Mouse (Mus musculus): ENCODE measurements at regions not wholly inside any gene's neighbourhood (a gene's known extent, or its start where the extent isn't known, plus 50 kb on each side); places are given as distances from the start of the nearest gene placed in this dataset.
A peak's percentile ranks its signal among the peaks of the same experiment; 100 is the strongest.

- no peak for ATAC-seq
- H3K4me1 ChIP-seq (replicated peaks), result peaks cover 12% of the 10 kb centered on the region
- 50% methylated on average over 10 of the region's 10 CpGs for WGBS
- no peaks in the 10 kb centered on the region for H3K9me3 ChIP-seq
- H3K9ac ChIP-seq, result no peak overlapping the region
- H3K27ac ChIP-seq, result no peak overlapping the region
- no peaks in the 10 kb centered on the region for H3K27me3 ChIP-seq (replicated peaks)
- no peaks in the 10 kb centered on the region for H3K36me3 ChIP-seq
- H3K4me2 ChIP-seq (replicated peaks), result no peak overlapping the region
- no peak overlapping the region for H3K4me3 ChIP-seq (replicated peaks)
Measured at GRCm38 (mm10) chr8:34473769-34474168, 362.2 kb upstream of the Gm10131 start.

GRCm38 (mm10) chr8:34473301-34473700 lies 361.8 kb upstream of the Gm10131 start:
- Histone ChIP-seq H3K9ac (no peak overlapping the region), H3K4me2 (replicated peaks) (no peak overlapping the region), H3K9me3 (no peaks in the 10 kb centered on the region), H3K27ac (no peak overlapping the region), H3K36me3 (no peaks in the 10 kb centered on the region), H3K4me1 (replicated peaks) (peaks cover 12% of the 10 kb centered on the region), H3K27me3 (replicated peaks) (no peaks in the 10 kb centered on the region), H3K4me3 (replicated peaks) (no peak overlapping the region)
- WGBS, result 83% methylated on average over 1 of the region's 1 CpGs
- no peak for ATAC-seq

- H3K9ac ChIP-seq, result no peak overlapping the region
- no peak overlapping the region for H3K27ac ChIP-seq
- no peaks in the 10 kb centered on the region for H3K9me3 ChIP-seq
- ATAC-seq, result peak; percentile 72
- 19% methylated on average over 6 of the region's 6 CpGs for WGBS
- peaks cover 12% of the 10 kb centered on the region for H3K4me1 ChIP-seq (replicated peaks)
- H3K4me2 ChIP-seq (replicated peaks), result 0 out of 2 replicates have a peak overlapping the region, but pooled peaks have one; percentile 15
- H3K4me3 ChIP-seq (replicated peaks), result no peak overlapping the region
- no peaks in the 10 kb centered on the region for H3K27me3 ChIP-seq (replicated peaks)
- no peaks in the 10 kb centered on the region for H3K36me3 ChIP-seq
Measured at GRCm38 (mm10) chr8:34472846-34473245, 361.3 kb upstream of the Gm10131 start.

- 0 out of 2 replicates have a peak overlapping the region, but pooled peaks have one; percentile 15 for H3K4me2 ChIP-seq (replicated peaks)
- no peak overlapping the region for H3K27ac ChIP-seq
- H3K9me3 ChIP-seq, result no peaks in the 10 kb centered on the region
- 35% methylated on average over 8 of the region's 8 CpGs for WGBS
- no peak; the same call in 1 of the 2 replicates for ATAC-seq
- no peak overlapping the region for H3K9ac ChIP-seq
- no peak overlapping the region for H3K4me3 ChIP-seq (replicated peaks)
- H3K4me1 ChIP-seq (replicated peaks), result peaks cover 12% of the 10 kb centered on the region
- no peaks in the 10 kb centered on the region for H3K27me3 ChIP-seq (replicated peaks)
- H3K36me3 ChIP-seq, result no peaks in the 10 kb centered on the region
Measured at GRCm38 (mm10) chr8:34472434-34472833, 360.9 kb upstream of the Gm10131 start.

GRCm38 (mm10) chr8:34469091-34469490 lies 357.6 kb upstream of the Gm10131 start:
- ATAC-seq, result no peak
- no peak overlapping the region for H3K4me2 ChIP-seq (replicated peaks)
- 37% methylated on average over 2 of the region's 2 CpGs for WGBS
- H3K9me3 ChIP-seq, result no peaks in the 10 kb centered on the region
- no peak overlapping the region for H3K4me3 ChIP-seq (replicated peaks)
- no peak overlapping the region for H3K27ac ChIP-seq
- no peaks in the 10 kb centered on the region for H3K27me3 ChIP-seq (replicated peaks)
- no peaks in the 10 kb centered on the region for H3K36me3 ChIP-seq
- H3K9ac ChIP-seq, result no peak overlapping the region
- H3K4me1 ChIP-seq (replicated peaks), result peaks cover 9% of the 10 kb centered on the region

- WGBS, result 74% methylated on average over 5 of the region's 5 CpGs
- Histone ChIP-seq H3K4me1 (replicated peaks) (no peaks in the 10 kb centered on the region; the same call in 1 of the 2 replicates), H3K4me2 (replicated peaks) (no peak overlapping the region)
Measured at GRCm38 (mm10) chr8:34466786-34467364, 355.3 kb upstream of the Gm10131 start.

GRCm38 (mm10) chr8:34465398-34465797 lies 353.9 kb upstream of the Gm10131 start:
- WGBS, result 89% methylated on average over 1 of the region's 1 CpGs
- Histone ChIP-seq H3K4me2 (replicated peaks) (no peak overlapping the region), H3K27me3 (replicated peaks) (no peaks in the 10 kb centered on the region), H3K27ac (no peak overlapping the region), H3K9me3 (no peaks in the 10 kb centered on the region), H3K36me3 (no peaks in the 10 kb centered on the region), H3K4me3 (replicated peaks) (no peak overlapping the region), H3K4me1 (replicated peaks) (no peaks in the 10 kb centered on the region; the same call in 1 of the 2 replicates), H3K9ac (no peak overlapping the region)
- ATAC-seq, result no peak

More at GRCm38 (mm10) chr8:34466786-34467364, 355.3 kb upstream of the Gm10131 start:
- no peak for ATAC-seq
- Histone ChIP-seq H3K36me3 (no peaks in the 10 kb centered on the region), H3K9ac (no peak overlapping the region), H3K27ac (no peak overlapping the region), H3K27me3 (replicated peaks) (no peaks in the 10 kb centered on the region), H3K9me3 (no peaks in the 10 kb centered on the region), H3K4me3 (replicated peaks) (no peak overlapping the region)

- no peak overlapping the region for H3K27ac ChIP-seq
Measured at GRCm38 (mm10) chr8:34462262-34462661, 350.7 kb upstream of the Gm10131 start.

GRCm38 (mm10) chr8:34458300-34458699 lies 346.8 kb upstream of the Gm10131 start:
- Histone ChIP-seq H3K9ac (no peak overlapping the region), H3K4me2 (replicated peaks) (no peak overlapping the region), H3K4me1 (replicated peaks) (peaks cover 6% of the 10 kb centered on the region), H3K4me3 (replicated peaks) (no peak overlapping the region), H3K9me3 (no peaks in the 10 kb centered on the region), H3K27ac (no peak overlapping the region), H3K27me3 (replicated peaks) (no peaks in the 10 kb centered on the region), H3K36me3 (no peaks in the 10 kb centered on the region)
- 74% methylated on average over 8 of the region's 8 CpGs for WGBS
- ATAC-seq, result no peak

More at GRCm38 (mm10) chr8:34462262-34462661, 350.7 kb upstream of the Gm10131 start:
- H3K27me3 ChIP-seq (replicated peaks), result no peaks in the 10 kb centered on the region
- H3K9ac ChIP-seq, result no peak overlapping the region
- ATAC-seq, result no peak
- H3K4me3 ChIP-seq (replicated peaks), result no peak overlapping the region
- 67% methylated on average over 5 of the region's 5 CpGs for WGBS
- no peaks in the 10 kb centered on the region for H3K4me1 ChIP-seq (replicated peaks)
- no peaks in the 10 kb centered on the region for H3K9me3 ChIP-seq
- H3K36me3 ChIP-seq, result no peaks in the 10 kb centered on the region
- no peak overlapping the region for H3K4me2 ChIP-seq (replicated peaks)

GRCm38 (mm10) chr8:34456543-34456942 lies 345.0 kb upstream of the Gm10131 start:
- no peak overlapping the region for H3K4me2 ChIP-seq (replicated peaks)
- H3K9me3 ChIP-seq, result no peaks in the 10 kb centered on the region
- H3K4me3 ChIP-seq (replicated peaks), result no peak overlapping the region
- H3K36me3 ChIP-seq, result no peaks in the 10 kb centered on the region
- no peak for ATAC-seq
- H3K27me3 ChIP-seq (replicated peaks), result no peaks in the 10 kb centered on the region
- no peak overlapping the region for H3K9ac ChIP-seq
- H3K27ac ChIP-seq, result no peak overlapping the region
- peaks cover 6% of the 10 kb centered on the region for H3K4me1 ChIP-seq (replicated peaks)
- 70% methylated on average over 3 of the region's 3 CpGs for WGBS

GRCm38 (mm10) chr8:34455376-34455775 lies 343.8 kb upstream of the Gm10131 start:
- H3K4me3 ChIP-seq (replicated peaks), result no peak overlapping the region
- 64% methylated on average over 14 of the region's 14 CpGs for WGBS
- no peak overlapping the region for H3K27ac ChIP-seq
- no peaks in the 10 kb centered on the region for H3K27me3 ChIP-seq (replicated peaks)
- H3K9me3 ChIP-seq, result no peaks in the 10 kb centered on the region
- peak; percentile 86 for ATAC-seq
- no peak overlapping the region for H3K9ac ChIP-seq
- peaks cover 6% of the 10 kb centered on the region for H3K4me1 ChIP-seq (replicated peaks)
- H3K36me3 ChIP-seq, result no peaks in the 10 kb centered on the region
- peak overlapping the region; percentile 26; the same call in 1 of the 2 replicates for H3K4me2 ChIP-seq (replicated peaks)

GRCm38 (mm10) chr8:34452811-34453210 lies 341.3 kb upstream of the Gm10131 start:
- Histone ChIP-seq H3K27ac (no peak overlapping the region), H3K4me2 (replicated peaks) (no peak overlapping the region), H3K4me1 (replicated peaks) (peaks cover 8% of the 10 kb centered on the region), H3K27me3 (replicated peaks) (no peaks in the 10 kb centered on the region), H3K9me3 (no peaks in the 10 kb centered on the region), H3K9ac (no peak overlapping the region), H3K4me3 (replicated peaks) (no peak overlapping the region), H3K36me3 (no peaks in the 10 kb centered on the region)
- WGBS, result 91% methylated on average over 6 of the region's 6 CpGs
- ATAC-seq, result no peak

Data from intestine, embryonic 15.5 days (tissue).